Mouse (Mus musculus) heart, adult 2 months (tissue): Measurements from ENCODE around the gene Rdh7. TPM values are rescaled to one million over a fixed set of nuclear protein-coding genes. Genes with fewer than 3 reads are reported as not detected.
"Not testable (repeated sequence)": the region's sequence is repeated elsewhere in the genome, so short reads cannot be mapped to it uniquely, and the experiment has no call there.

Source experiments
- DNase-seq, 2 experiments: peaks; one replicate each; pipeline ENCODE4 v3.0.0; 2021
- H3K27ac ChIP-seq: fragments of 200-600 bp; 2 replicates; pipeline ENCODE4 v1.8.1; 2022
- H3K27me3 ChIP-seq: fragments of 200-500 bp; 2 replicates; pipeline ENCODE4 v1.6.1; 2012; ENCODE audit warnings: mild to moderate bottlenecking, low read length, inconsistent platforms, mixed read lengths; ENCODE audit not compliant: control insufficient read depth, insufficient read depth
- H3K36me3 ChIP-seq: fragments of 200-500 bp; 2 replicates; pipeline ENCODE4 v1.6.1; 2012; ENCODE audit warnings: low read length, inconsistent platforms; ENCODE audit not compliant: control insufficient read depth, insufficient read depth
- H3K4me1 ChIP-seq: fragments of 200-500 bp; 2 replicates; pipeline ENCODE4 v1.6.1; 2011; ENCODE audit warnings: low read length; ENCODE audit not compliant: control insufficient read depth, insufficient read depth
- H3K4me3 ChIP-seq: fragments of 200-600 bp; 2 replicates; pipeline ENCODE4 v1.8.1; 2022
- H3K79me2 ChIP-seq: fragments of 200-500 bp; replicated peaks from 2 replicates; pipeline ENCODE4 v1.6.1; 2012; ENCODE audit warnings: mild to moderate bottlenecking, inconsistent platforms, low read length, moderate library complexity, mixed read lengths; ENCODE audit not compliant: control insufficient read depth, insufficient read depth
- H3K9ac ChIP-seq: fragments of 200-500 bp; 2 replicates; pipeline ENCODE4 v1.6.1; 2012; ENCODE audit warnings: low read depth, mild to moderate bottlenecking, control low read depth, inconsistent platforms, low read length, mixed read lengths
- CTCF ChIP-seq: fragments of 200-600 bp; IDR thresholded peaks from 2 replicates; pipeline ENCODE4 v1.8.1; 2022; ENCODE audit warnings: antibody characterized with exemption, mild to moderate bottlenecking, moderate library complexity
- EP300 ChIP-seq: fragments of 200-500 bp; IDR thresholded peaks from 2 replicates; pipeline ENCODE4 v1.6.1; 2011; ENCODE audit warnings: low read depth, low read length, control low read depth; ENCODE audit not compliant: insufficient read depth
- POLR2A ChIP-seq: fragments of 200-500 bp; IDR thresholded peaks from 2 replicates; pipeline ENCODE4 v1.6.1; 2011; ENCODE audit warnings: mild to moderate bottlenecking, low read depth, low read length, control low read depth; ENCODE audit not compliant: insufficient read depth
- WGBS: fragments of 180-500 bp; shearing (Covaris S2); methylation state at CpG from one replicate; pipeline ENCODE4 v1.1.7; 2018; 5-methylcytosine and 5-hydroxymethylcytosine counted together
- intact Hi-C: fragments of 180-260 bp; cut with DNase I; formaldehyde crosslinking; loops from one replicate; pipeline ENCODE4 v1.15.1; 2025
- polyA plus RNA-seq: library from polyadenylated mRNA; depleted of rRNA; stranded (reverse); fragments of >200 nt; gene quantifications from 2 replicates; pipeline ENCODE4 v1.2.3, GENCODE M21; 2012
- total RNA-seq, 2 experiments: library from RNA; stranded (reverse); gene quantifications; 2 replicates each; pipeline ENCODE4 v1.2.3; 2021

Gene Rdh7
- total and polyA plus RNA-seq, 3 experiments: not detected

GRCm38 (mm10) chr10:127924597-127925378 lies 36.2 kb upstream of the Rdh7 start:
- Histone ChIP-seq H3K27ac (no peak overlapping the region), H3K4me1 (no peaks in the 10 kb centered on the region), H3K79me2 (no peaks in the 10 kb centered on the region), H3K9ac (no peak overlapping the region), H3K27me3 (no peaks in the 10 kb centered on the region), H3K36me3 (no peaks in the 10 kb centered on the region), H3K4me3 (no peak overlapping the region)
- DNase-seq: no peak
- WGBS: 57% methylated on average over 7 of the region's 7 CpGs
- intact Hi-C loops: no loop called here
- TF ChIP-seq EP300: no peak
- no peak for TF ChIP-seq POLR2A
- TF ChIP-seq CTCF: no peak

- intact Hi-C loops: no loop called here
- H3K79me2 ChIP-seq: no peaks in the 10 kb centered on the region
- no peak for DNase-seq
- no peaks in the 10 kb centered on the region for H3K36me3 ChIP-seq
- no peak for TF ChIP-seq EP300
- TF ChIP-seq POLR2A: no peak
- no peak for TF ChIP-seq CTCF
- no peaks in the 10 kb centered on the region for H3K4me1 ChIP-seq
- H3K27ac ChIP-seq: no peak overlapping the region
- H3K9ac ChIP-seq: no peak overlapping the region
- no peak overlapping the region for H3K4me3 ChIP-seq
- no peaks in the 10 kb centered on the region for H3K27me3 ChIP-seq
- 89% methylated on average over 8 of the region's 8 CpGs for WGBS
Observed at GRCm38 (mm10) chr10:127923024-127923423, 34.4 kb upstream of the Rdh7 start.

- Histone ChIP-seq H3K36me3 (no peaks in the 10 kb centered on the region), H3K4me3 (no peak overlapping the region), H3K4me1 (no peaks in the 10 kb centered on the region), H3K9ac (no peak overlapping the region), H3K27me3 (no peaks in the 10 kb centered on the region), H3K79me2 (no peaks in the 10 kb centered on the region), H3K27ac (no peak overlapping the region)
- TF ChIP-seq POLR2A (no peak), CTCF (no peak)
- intact Hi-C loops: no loop called here
- no peak for DNase-seq
- WGBS: 66% methylated on average over 1 of the region's 1 CpGs
Observed at GRCm38 (mm10) chr10:127922241-127922640, 33.6 kb upstream of the Rdh7 start.

- H3K27ac ChIP-seq: no peak overlapping the region
- H3K4me3 ChIP-seq: no peak overlapping the region
- no peaks in the 10 kb centered on the region for H3K27me3 ChIP-seq
- DNase-seq: no peak
- intact Hi-C loops: no loop called here
- no peak overlapping the region for H3K9ac ChIP-seq
- WGBS: 96% methylated on average over 5 of the region's 5 CpGs
- H3K79me2 ChIP-seq: no peaks in the 10 kb centered on the region
- H3K36me3 ChIP-seq: no peaks in the 10 kb centered on the region
- no peak for TF ChIP-seq CTCF
- no peak for TF ChIP-seq POLR2A
- no peak for TF ChIP-seq EP300
- no peaks in the 10 kb centered on the region for H3K4me1 ChIP-seq
Observed at GRCm38 (mm10) chr10:127917651-127918050, 29.0 kb upstream of the Rdh7 start.

GRCm38 (mm10) chr10:127917183-127917582 lies 28.6 kb upstream of the Rdh7 start:
- 75% methylated on average over 3 of the region's 3 CpGs for WGBS
- DNase-seq, intact Hi-C loops, H3K9ac ChIP-seq, H3K27me3 ChIP-seq, H3K36me3 ChIP-seq, H3K27ac ChIP-seq, H3K4me1 ChIP-seq, H3K4me3 ChIP-seq, H3K79me2 ChIP-seq: not testable (repeated sequence)

- Histone ChIP-seq H3K27me3 (0 out of 2 replicates have a peak, but pooled peaks cover 2% of the 10 kb centered on the region), H3K79me2 (no peaks in the 10 kb centered on the region), H3K9ac (no peak overlapping the region), H3K4me1 (no peaks in the 10 kb centered on the region), H3K27ac (no peak overlapping the region), H3K4me3 (no peak overlapping the region), H3K36me3 (no peaks in the 10 kb centered on the region)
- DNase-seq: no peak
- WGBS: 85% methylated on average over 1 of the region's 1 CpGs
- TF ChIP-seq EP300: no peak
- TF ChIP-seq POLR2A: no peak
- TF ChIP-seq CTCF: no peak
- intact Hi-C loops: no loop called here
Observed at GRCm38 (mm10) chr10:127915578-127915977, 27.0 kb upstream of the Rdh7 start.
